Mouse (Mus musculus): ENCODE data around the gene Iqca.

Gene Iqca

GRCm38 (mm10) chr1:90132402-90132801 is 20.8 kb downstream of the Iqca start:
- DNase-seq (ENCODE audit: low read depth, low spot score) = no peak

GRCm38 (mm10) chr1:90131982-90132381 is 21.2 kb downstream of the Iqca start:
- no peak for DNase-seq (ENCODE audit: low read depth, low spot score)

- no peak for DNase-seq (ENCODE audit: low read depth, low spot score)
Measured at GRCm38 (mm10) chr1:90124561-90124960, 28.6 kb downstream of the Iqca start.

GRCm38 (mm10) chr1:90120706-90121105 is 32.5 kb downstream of the Iqca start:
- no peak for DNase-seq (ENCODE audit: low read depth, low spot score)

- DNase-seq (ENCODE audit: low read depth, low spot score) = no peak
Measured at GRCm38 (mm10) chr1:90119214-90119613, 34.0 kb downstream of the Iqca start.

- DNase-seq (ENCODE audit: low read depth, low spot score) = no peak
Measured at GRCm38 (mm10) chr1:90117207-90117606, 36.0 kb downstream of the Iqca start.

GRCm38 (mm10) chr1:90114586-90114985 is 38.6 kb downstream of the Iqca start:
- no peak for DNase-seq (ENCODE audit: low read depth, low spot score)

- DNase-seq (ENCODE audit: low read depth, low spot score) = no peak
Measured at GRCm38 (mm10) chr1:90113655-90114244, 39.5 kb downstream of the Iqca start.

GRCm38 (mm10) chr1:90112669-90113068 is 40.5 kb downstream of the Iqca start:
- no peak for DNase-seq (ENCODE audit: low read depth, low spot score)

GRCm38 (mm10) chr1:90111198-90111839 is 41.9 kb downstream of the Iqca start:
- no peak for DNase-seq (ENCODE audit: low read depth, low spot score)

- no peak for DNase-seq (ENCODE audit: low read depth, low spot score)
Measured at GRCm38 (mm10) chr1:90103896-90104487, 49.2 kb downstream of the Iqca start.

- no peak for DNase-seq (ENCODE audit: low read depth, low spot score)
Measured at GRCm38 (mm10) chr1:90100360-90101232, 52.6 kb downstream of the Iqca start.

GRCm38 (mm10) chr1:90092816-90093493 is 60.2 kb downstream of the Iqca start:
- no peak for DNase-seq (ENCODE audit: low read depth, low spot score)

GRCm38 (mm10) chr1:90088192-90088990 is 64.8 kb downstream of the Iqca start:
- no peak for DNase-seq (ENCODE audit: low read depth, low spot score)

GRCm38 (mm10) chr1:90086461-90086860 is 66.7 kb downstream of the Iqca start:
- DNase-seq (ENCODE audit: low read depth, low spot score) = no peak

- DNase-seq (ENCODE audit: low read depth, low spot score) = no peak
Measured at GRCm38 (mm10) chr1:90085526-90086157, 67.6 kb downstream of the Iqca start.

- DNase-seq (ENCODE audit: low read depth, low spot score) = no peak
Measured at GRCm38 (mm10) chr1:90076291-90076690, 76.9 kb downstream of the Iqca start.

- DNase-seq (ENCODE audit: low read depth, low spot score) = no peak
Measured at GRCm38 (mm10) chr1:90074779-90075178, 78.4 kb downstream of the Iqca start.

- no peak for DNase-seq (ENCODE audit: low read depth, low spot score)
Measured at GRCm38 (mm10) chr1:90071812-90072580, 81.2 kb downstream of the Iqca start.

GRCm38 (mm10) chr1:90060599-90060998 is 92.6 kb downstream of the Iqca start:
- peak; percentile 6 for DNase-seq (ENCODE audit: low read depth, low spot score)
